Mouse (Mus musculus): ENCODE measurements at regions not wholly inside any gene's neighbourhood (a gene's known extent, or its start where the extent isn't known, plus 50 kb on each side); places are given as distances from the start of the nearest gene placed in this dataset.
A peak's percentile ranks its signal among the peaks of the same experiment; 100 is the strongest.

DNA sequence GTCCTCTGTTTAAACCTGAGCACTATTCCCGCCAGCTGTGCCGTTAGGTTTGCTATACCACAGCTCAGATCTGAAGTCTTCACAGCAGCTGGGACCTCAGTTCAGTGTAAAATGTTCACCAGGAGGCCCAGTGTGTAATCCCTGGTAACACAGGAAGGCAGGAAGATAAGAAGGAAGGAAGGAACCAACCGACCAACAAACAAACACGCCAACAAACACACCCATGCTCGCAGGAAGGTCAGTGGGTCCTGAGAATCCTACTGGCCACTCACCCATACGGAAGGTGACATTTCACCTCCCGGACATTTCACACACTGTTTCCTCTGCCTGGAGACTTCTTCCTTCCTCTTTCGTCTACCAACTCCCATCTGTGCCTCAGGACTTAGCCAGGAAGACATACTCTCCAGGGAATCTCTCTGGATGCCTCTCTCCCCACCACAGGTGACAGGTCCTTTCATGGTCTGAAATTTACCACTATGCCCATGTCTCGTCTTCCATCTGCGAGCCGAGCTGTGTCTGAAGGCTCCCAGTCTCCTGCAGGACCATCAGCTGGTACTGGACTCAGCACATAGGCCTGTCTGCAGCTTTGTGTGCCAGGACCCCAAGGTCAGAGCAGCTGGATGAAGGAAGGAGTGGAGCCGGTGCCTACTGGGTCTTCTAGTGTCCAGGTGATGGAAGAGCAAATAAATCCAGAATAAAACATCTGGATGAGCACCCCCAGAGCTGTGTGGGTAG is 61.1 kb upstream of the Xpa start:
- Histone ChIP-seq H3K4me3 (ENCODE audit: insufficient read depth in 1 of 2, low read depth in 2 of 2, low read length in 2 of 2) (no peak overlapping the region), H3K9ac (replicated peaks) (no peak overlapping the region), H3K27ac (no peak overlapping the region), H3K27me3 (ENCODE audit: control insufficient read depth, insufficient read depth, low read length) (no peaks in the 10 kb centered on the region), H3K4me2 (ENCODE audit: low read depth) (no peak overlapping the region), H3K4me1 (replicated peaks; ENCODE audit: control insufficient read depth in 2 of 2, insufficient read depth in 2 of 2, low read length in 1 of 2) (no peaks in the 10 kb centered on the region), H3K9me3 (ENCODE audit: control insufficient read depth, low read length) (no peaks in the 10 kb centered on the region), H3K36me3 (replicated peaks; ENCODE audit: control insufficient read depth, insufficient read depth, low read depth) (no peaks in the 10 kb centered on the region)
- ATAC-seq (ENCODE audit: insufficient read depth) (no peak), DNase-seq (ENCODE audit: low read depth in 3 of 3, low spot score in 3 of 3) (no peak)
- WGBS (ENCODE audit: insufficient replicate concordance) = 32% methylated on average over 12 of the region's 12 CpGs
- no peak for TF ChIP-seq EP300 (IDR thresholded peaks at IDR 0.05; ENCODE audit: low read depth)
- no peak for TF ChIP-seq CTCF (IDR thresholded peaks at IDR 0.05; ENCODE audit: low read depth)

DNA sequence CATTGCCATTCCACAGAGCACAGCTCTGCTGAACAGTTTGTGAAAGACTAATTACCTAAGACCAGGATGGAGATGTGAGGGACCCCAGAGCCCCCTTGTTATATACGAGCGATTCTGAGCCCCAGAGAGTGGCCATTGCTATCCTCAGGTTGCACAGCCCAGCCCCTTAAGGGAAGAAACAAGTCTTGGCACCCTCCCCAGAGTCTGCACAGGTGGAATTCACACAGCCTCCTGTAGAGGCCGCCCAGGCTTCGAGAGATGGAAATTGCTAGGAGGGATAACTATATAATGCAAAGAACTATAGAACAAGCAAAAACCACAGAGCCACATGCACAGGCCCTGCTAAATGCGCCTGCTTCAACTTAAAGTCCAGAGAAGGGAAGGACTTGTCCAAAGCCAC is 62.7 kb upstream of the Xpa start:
- H3K4me1 ChIP-seq (replicated peaks; ENCODE audit: control insufficient read depth in 2 of 2, insufficient read depth in 2 of 2, low read length in 1 of 2) = no peaks in the 10 kb centered on the region
- ATAC-seq (ENCODE audit: insufficient read depth) (no peak), DNase-seq (ENCODE audit: low read depth in 3 of 3, low spot score in 3 of 3) (no peak)
- no peak overlapping the region for H3K9ac ChIP-seq (replicated peaks)
- no peak overlapping the region for H3K4me3 ChIP-seq (ENCODE audit: insufficient read depth in 1 of 2, low read depth in 2 of 2, low read length in 2 of 2)
- H3K9me3 ChIP-seq (ENCODE audit: control insufficient read depth, low read length) = no peaks in the 10 kb centered on the region
- no peaks in the 10 kb centered on the region for H3K27me3 ChIP-seq (ENCODE audit: control insufficient read depth, insufficient read depth, low read length)
- H3K36me3 ChIP-seq (replicated peaks; ENCODE audit: control insufficient read depth, insufficient read depth, low read depth) = no peaks in the 10 kb centered on the region
- 51% methylated on average over 5 of the region's 5 CpGs for WGBS (ENCODE audit: insufficient replicate concordance)
- no peak overlapping the region for H3K4me2 ChIP-seq (ENCODE audit: low read depth)
- no peak overlapping the region for H3K27ac ChIP-seq
- TF ChIP-seq CTCF (IDR thresholded peaks at IDR 0.05; ENCODE audit: low read depth) = 0 out of 2 replicates have a peak, but pooled peaks have one; percentile 9
- no peak for TF ChIP-seq EP300 (IDR thresholded peaks at IDR 0.05; ENCODE audit: low read depth)

DNA sequence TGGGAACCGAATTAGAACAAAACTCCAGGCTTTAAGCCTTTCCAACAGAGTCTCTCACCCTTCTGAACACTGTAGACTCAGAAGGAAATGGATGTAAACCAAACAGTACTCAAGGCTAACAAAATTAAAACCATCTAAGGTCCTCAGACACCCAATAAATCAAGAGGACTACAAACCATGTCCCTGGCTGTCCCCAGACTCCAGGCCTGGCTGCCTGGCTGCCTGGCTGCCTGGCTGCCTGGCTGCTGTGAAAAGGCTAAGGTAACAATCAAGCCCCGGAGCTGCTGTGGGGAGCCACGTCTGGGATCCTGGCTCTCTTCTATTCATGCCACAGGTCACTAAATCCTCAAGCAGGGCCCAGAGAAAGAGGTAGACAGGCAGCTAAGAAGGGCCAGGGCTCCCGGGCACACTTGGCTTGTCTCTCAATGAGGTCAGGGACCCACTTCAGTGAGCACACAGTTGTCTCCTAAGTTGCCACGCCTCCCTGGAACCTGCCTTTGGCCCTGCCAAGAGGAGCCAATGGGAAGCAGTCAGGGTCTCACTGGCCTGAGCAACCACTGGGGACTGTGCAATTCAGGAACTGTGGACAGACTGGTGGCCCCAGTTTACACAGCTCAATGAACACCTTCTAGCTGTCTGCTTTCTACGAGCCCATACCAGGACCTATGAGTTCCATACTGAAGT is 72.6 kb upstream of the Xpa start:
- Histone ChIP-seq H3K4me2 (ENCODE audit: low read depth) (no peak overlapping the region), H3K4me1 (replicated peaks; ENCODE audit: control insufficient read depth in 2 of 2, insufficient read depth in 2 of 2, low read length in 1 of 2) (no peaks in the 10 kb centered on the region), H3K9ac (replicated peaks) (no peak overlapping the region), H3K36me3 (replicated peaks; ENCODE audit: control insufficient read depth, insufficient read depth, low read depth) (no peaks in the 10 kb centered on the region), H3K27ac (no peak overlapping the region), H3K27me3 (ENCODE audit: control insufficient read depth, insufficient read depth, low read length) (no peaks in the 10 kb centered on the region), H3K4me3 (ENCODE audit: insufficient read depth in 1 of 2, low read depth in 2 of 2, low read length in 2 of 2) (no peak overlapping the region), H3K9me3 (ENCODE audit: control insufficient read depth, low read length) (no peaks in the 10 kb centered on the region)
- ATAC-seq (ENCODE audit: insufficient read depth) (no peak), DNase-seq (ENCODE audit: low read depth in 3 of 3, low spot score in 3 of 3) (no peak)
- TF ChIP-seq CTCF (IDR thresholded peaks at IDR 0.05; ENCODE audit: low read depth) (no peak), EP300 (IDR thresholded peaks at IDR 0.05; ENCODE audit: low read depth) (no peak)
- WGBS (ENCODE audit: insufficient replicate concordance) = 47% methylated on average over 6 of the region's 6 CpGs

DNA sequence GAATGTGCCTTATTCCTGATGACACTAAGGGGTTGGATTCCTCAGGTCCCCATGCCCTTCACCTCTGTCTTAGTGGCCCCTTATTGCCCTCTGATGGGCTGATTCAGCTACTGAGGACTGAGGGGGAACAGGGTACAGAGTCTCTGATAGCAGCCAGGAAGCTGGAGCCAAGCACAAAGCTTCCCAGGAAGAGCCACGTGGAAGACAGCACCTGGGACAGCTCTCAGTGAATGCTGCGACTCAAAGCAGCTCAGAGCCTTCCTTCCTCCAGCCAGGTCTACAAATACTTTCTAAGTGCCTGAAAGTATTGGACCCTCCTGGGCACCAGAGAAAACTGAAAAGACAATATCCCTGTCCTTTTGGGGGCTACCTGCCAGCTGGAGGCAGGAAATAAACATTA is 72.3 kb upstream of the Foxe1 start:
- ATAC-seq (ENCODE audit: insufficient read depth) (no peak), DNase-seq (ENCODE audit: low read depth in 3 of 3, low spot score in 3 of 3) (no peak)
- Histone ChIP-seq H3K27me3 (ENCODE audit: control insufficient read depth, insufficient read depth, low read length) (no peaks in the 10 kb centered on the region), H3K36me3 (replicated peaks; ENCODE audit: control insufficient read depth, insufficient read depth, low read depth) (no peaks in the 10 kb centered on the region), H3K9ac (replicated peaks) (no peak overlapping the region), H3K4me3 (ENCODE audit: insufficient read depth in 1 of 2, low read depth in 2 of 2, low read length in 2 of 2) (no peak overlapping the region), H3K4me1 (replicated peaks; ENCODE audit: control insufficient read depth in 2 of 2, insufficient read depth in 2 of 2, low read length in 1 of 2) (no peaks in the 10 kb centered on the region), H3K27ac (no peak overlapping the region), H3K9me3 (ENCODE audit: control insufficient read depth, low read length) (no peaks in the 10 kb centered on the region), H3K4me2 (ENCODE audit: low read depth) (no peak overlapping the region)
- TF ChIP-seq CTCF (IDR thresholded peaks at IDR 0.05; ENCODE audit: low read depth) (no peak), EP300 (IDR thresholded peaks at IDR 0.05; ENCODE audit: low read depth) (no peak)
- WGBS (ENCODE audit: insufficient replicate concordance) = 9% methylated on average over 2 of the region's 2 CpGs

DNA sequence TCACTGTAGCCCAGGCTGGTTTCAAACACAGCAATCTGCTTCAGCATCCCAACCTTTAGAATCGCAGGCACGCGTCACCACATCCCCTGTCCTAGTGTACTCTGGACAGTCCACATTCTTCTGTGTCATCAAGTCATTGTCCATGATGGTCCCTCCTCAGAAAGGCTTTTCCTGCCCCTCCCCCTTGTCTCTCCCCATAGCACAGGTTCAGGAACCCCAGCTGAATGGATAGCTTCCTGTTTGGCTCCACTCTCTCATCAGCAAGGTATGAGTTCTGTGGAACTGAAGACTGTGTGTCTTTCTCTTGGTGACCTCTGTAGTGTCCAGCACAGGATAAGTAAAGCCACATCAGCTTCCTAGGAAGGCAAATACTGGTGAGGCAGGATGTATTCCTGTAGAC is 67.6 kb upstream of the Foxe1 start:
- no peak overlapping the region for H3K4me2 ChIP-seq (ENCODE audit: low read depth)
- H3K4me1 ChIP-seq (replicated peaks; ENCODE audit: control insufficient read depth in 2 of 2, insufficient read depth in 2 of 2, low read length in 1 of 2) = no peaks in the 10 kb centered on the region
- no peak for ATAC-seq (ENCODE audit: insufficient read depth)
- H3K27ac ChIP-seq = no peak overlapping the region
- H3K36me3 ChIP-seq (replicated peaks; ENCODE audit: control insufficient read depth, insufficient read depth, low read depth) = no peaks in the 10 kb centered on the region
- no peak overlapping the region for H3K4me3 ChIP-seq (ENCODE audit: insufficient read depth in 1 of 2, low read depth in 2 of 2, low read length in 2 of 2)
- H3K9ac ChIP-seq (replicated peaks) = no peak overlapping the region
- WGBS (ENCODE audit: insufficient replicate concordance) = 73% methylated on average over 3 of the region's 3 CpGs
- no peak for TF ChIP-seq CTCF (IDR thresholded peaks at IDR 0.05; ENCODE audit: low read depth)
- no peak for TF ChIP-seq EP300 (IDR thresholded peaks at IDR 0.05; ENCODE audit: low read depth)
- no peaks in the 10 kb centered on the region for H3K27me3 ChIP-seq (ENCODE audit: control insufficient read depth, insufficient read depth, low read length)
- no peak for DNase-seq (ENCODE audit: low read depth in 3 of 3, low spot score in 3 of 3)
- no peaks in the 10 kb centered on the region for H3K9me3 ChIP-seq (ENCODE audit: control insufficient read depth, low read length)

All from liver, embryonic 14.5 days (tissue).